Mouse (Mus musculus) kidney, postnatal 14 days (tissue): ENCODE data around the gene Bbs2.
A peak's percentile ranks its signal among the peaks of the same experiment; 100 is the strongest.
"Not testable (repeated sequence)": the region's sequence is repeated elsewhere in the genome, so short reads cannot be mapped to it uniquely, and the experiment has no call there.

ENCODE experiments used
- DNase-seq: peaks from one replicate; pipeline ENCODE4 v3.0.0; 2022; ENCODE audit warnings: mixed read lengths

Bbs2 gene

DNA sequence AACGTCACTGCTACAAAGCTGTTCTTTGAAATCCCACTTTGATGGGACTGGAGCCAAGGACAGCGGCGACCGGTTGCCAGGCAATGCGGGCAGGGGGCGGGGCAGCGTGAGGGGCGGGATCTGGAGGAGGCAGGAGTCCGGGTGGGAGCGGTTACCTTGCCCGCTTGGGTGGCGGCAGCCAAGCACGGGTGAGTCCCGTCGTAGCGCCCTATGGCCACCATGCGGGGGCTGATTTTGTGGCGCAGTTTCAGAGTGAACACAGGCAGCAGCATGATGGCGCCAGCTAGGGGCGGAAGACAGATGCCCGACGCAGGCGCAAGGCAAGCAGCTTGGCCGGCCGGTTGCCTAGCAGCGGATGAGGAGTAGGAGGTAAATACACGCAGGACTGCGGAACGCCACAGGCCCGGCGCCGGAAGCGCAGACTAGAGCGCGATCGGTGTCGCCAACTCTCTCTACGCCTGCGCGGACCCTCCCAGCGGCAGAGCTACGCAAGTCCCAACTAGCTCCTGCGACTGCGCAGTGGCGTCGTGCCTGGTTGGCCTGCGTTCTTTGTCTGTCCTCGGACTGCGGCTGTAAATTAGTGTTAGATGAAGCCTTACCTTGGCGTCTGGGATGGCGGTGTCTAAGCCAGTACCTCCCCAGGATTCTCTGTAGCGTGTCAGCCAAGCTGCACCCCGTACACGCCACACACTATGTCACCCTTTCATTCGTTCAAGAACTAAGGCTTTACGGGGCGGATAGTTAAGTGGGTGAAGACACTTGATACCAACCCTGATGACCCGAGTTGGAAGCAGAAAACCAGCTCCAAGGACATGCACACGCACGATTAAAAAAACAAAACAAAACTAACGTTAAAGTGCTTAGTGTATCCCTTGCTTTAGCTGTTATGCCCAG lies at the start of gene Bbs2:
Gene Bbs2, minus strand, starts transcription at position 848 of the 894 bp plus-strand sequence.
- peak; percentile 100 for DNase-seq

GRCm38 (mm10) chr8:94148236-94148635 lies 49.5 kb upstream of the Bbs2 start:
- no peak for DNase-seq

DNA sequence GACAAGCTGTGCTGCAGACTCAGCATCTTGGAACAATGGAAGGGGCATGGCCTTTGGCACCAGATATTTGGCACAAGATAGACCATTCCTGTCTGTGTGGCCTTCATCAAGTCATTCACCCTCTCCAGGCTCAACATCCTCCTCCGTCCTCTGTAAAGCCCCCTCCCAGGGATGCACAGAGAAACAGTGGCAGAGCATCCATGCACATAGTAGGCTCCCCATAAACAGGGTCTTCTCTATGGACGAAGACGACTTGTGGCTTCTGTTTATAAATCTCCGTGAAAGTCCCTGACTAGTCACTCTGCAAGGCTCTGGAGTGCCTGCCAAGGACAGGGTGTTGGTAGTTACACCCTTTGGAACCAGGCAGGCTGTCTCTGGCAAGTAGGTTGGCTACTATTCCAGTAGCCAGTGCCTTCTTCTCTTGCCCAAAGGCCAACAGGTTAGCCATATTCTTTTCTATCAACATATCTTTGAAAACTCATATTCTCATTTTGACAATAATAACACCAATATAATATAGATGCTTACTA lies 41.6 kb upstream of the Bbs2 start:
- no peak for DNase-seq

DNA sequence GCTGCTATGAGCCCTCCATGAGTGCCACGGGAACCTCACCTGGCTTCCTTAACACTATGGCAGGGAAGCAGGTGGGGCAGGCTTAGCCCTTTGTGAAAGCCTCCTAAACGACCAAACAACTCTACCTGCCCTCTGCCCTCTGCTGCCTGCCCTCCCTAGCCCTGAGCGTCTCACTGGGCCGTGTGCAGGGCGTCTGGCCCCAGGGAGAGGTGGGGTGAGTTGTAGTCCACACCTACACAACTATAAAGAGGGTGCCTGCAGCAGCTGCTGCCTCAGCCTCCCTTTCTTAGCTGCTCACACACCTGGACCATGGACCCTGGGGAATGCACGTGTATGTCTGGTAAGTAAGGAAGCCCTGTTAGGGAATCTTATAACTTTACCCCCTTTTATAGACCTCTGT lies 38.2 kb upstream of the Bbs2 start, which contains the start of gene Mt4:
Gene Mt4, plus strand, starts transcription at position 265 of the 400 bp plus-strand sequence.
- no peak for DNase-seq

DNA sequence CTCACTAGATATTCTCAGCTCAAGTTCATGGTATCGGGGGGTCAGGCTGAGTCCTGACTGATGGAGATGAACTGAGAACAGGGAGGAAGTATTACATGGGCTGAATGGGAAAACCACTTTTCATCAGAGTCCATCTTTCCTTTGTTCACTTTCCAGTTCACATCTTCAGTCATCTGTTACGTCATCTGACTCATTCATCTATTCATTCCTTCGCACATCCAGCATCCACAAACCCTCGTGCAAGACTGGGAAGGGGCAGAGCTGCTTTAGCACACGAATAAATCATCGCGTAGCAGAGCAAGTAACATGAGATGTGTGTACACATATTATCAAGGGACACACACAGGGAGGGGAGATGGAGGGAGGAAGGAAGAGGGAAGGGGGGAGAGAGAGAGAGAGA lies 37.5 kb upstream of the Bbs2 start:
- no peak for DNase-seq

DNA sequence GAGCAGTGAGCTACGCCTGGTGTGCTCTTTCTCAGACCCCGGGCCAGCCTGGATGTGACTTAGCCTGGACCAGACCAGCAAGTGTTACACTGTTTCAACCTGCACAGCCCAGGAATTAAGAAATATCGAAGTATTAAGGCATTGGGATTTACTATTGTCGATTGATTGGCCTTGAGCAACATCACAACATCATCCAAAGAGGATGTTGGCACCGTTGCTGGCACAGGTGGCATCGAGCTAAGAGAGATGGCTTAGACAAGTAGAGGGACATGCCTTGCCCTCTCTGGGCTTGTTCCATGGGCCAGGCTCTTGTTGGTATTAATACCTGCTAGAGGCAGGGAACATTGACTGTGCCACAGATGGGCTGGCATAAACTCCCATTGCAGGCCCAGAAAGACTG lies 36.8 kb upstream of the Bbs2 start:
- DNase-seq = no peak

DNA sequence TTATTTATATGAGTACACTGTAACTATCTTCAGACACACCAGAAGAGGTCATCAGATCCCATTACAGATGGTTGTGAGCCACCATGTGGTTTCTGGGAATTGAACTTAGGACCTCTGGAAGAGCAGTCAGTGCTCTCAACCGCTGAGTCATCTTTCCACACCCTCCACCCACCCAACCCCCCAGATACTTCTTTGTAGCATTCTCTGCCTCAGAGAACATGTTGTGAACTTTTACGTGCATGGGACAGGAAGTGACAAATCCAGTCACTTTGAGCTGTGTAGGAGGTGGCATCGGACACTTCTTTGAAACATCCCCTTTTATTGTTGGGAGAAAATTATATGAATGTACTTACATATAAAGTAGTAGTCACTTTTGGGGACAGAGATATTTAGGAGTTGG lies 35.9 kb upstream of the Bbs2 start:
- not testable (repeated sequence) for DNase-seq

- DNase-seq = no peak
Observed at GRCm38 (mm10) chr8:94132096-94132495, 33.4 kb upstream of the Bbs2 start.

- DNase-seq = no peak
Observed at GRCm38 (mm10) chr8:94130126-94130525, 31.4 kb upstream of the Bbs2 start.

- DNase-seq = no peak
Observed at GRCm38 (mm10) chr8:94129133-94129789, 30.5 kb upstream of the Bbs2 start.

DNA sequence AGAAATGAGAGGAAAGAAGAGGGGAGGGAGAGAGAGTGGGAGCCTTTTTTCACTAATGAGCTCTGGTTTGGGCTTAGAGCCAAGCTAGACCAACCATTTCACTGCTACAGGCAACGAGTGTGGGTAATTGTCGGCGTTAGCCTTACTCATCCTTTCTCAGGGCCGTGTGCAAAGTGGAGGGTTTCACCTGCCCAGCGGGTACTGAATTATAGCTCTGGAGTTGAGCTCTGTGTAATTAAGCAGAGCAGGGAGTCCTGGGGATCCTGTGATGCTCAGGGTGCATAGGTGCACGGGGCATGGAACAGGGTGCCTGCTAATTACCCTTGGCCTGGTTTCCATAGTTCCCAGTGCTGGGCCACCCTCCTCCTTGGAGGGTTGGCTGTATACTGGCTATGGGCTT lies 29.0 kb upstream of the Bbs2 start:
- DNase-seq = no peak

DNA sequence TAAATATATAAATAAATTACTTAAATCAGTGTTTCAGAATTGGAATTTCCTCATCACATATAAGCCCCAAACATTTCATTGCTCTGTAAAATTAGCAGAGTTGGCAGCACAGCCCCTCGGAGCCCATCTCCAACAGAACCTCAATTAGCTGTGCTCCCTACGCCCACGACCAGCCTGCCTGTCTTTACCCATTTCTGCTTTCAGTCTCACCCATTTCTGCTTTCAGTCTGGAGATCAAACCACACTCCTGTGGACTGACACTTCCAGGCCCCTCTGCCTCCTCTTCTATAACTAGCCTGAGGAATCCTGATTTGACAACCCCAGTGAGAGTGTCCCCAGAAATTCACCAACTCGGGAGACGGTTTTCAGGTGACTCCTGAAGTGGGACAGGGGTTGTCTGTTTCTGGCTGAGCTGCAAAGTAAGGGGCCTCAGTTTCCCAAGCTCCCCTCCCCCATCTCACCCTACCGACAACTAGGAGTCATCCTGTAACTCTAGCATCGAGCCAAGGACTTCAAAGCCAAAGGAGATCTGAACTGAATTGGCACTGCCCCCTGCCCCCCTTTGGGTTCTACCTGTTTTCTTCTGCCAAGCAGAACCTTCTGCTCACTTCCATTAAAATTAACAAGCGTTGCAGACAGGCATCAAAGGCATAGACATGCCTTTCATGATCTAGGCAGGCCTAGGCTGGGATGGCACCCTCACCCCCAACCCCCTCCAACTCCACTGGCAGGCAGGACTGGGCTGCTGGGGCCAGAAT lies 24.2 kb upstream of the Bbs2 start:
- no peak for DNase-seq

DNA sequence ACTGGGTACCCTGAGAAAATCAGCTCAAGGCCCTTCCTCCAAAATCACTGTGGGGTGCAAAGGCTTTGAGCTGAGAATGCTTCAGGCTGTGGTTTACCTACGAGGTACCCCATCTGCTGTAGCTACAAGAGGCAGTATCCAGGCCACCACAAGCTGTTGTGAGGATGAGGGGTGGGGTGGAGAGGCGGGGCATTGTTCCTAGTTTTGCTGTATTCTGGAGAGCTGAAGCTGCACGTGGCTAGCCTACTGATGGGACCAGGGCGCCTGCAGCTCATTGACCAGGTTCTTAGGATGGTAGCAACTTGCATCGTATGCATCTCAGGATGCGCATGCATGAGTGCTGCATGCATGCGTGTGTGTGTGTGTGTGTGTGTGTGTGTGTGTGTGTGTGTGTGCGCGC lies 22.9 kb upstream of the Bbs2 start:
- no peak for DNase-seq

GRCm38 (mm10) chr8:94118776-94119430 lies 20.2 kb upstream of the Bbs2 start:
- peak; percentile 13 for DNase-seq

- DNase-seq = no peak
Observed at GRCm38 (mm10) chr8:94113972-94114371, 15.2 kb upstream of the Bbs2 start.

DNA sequence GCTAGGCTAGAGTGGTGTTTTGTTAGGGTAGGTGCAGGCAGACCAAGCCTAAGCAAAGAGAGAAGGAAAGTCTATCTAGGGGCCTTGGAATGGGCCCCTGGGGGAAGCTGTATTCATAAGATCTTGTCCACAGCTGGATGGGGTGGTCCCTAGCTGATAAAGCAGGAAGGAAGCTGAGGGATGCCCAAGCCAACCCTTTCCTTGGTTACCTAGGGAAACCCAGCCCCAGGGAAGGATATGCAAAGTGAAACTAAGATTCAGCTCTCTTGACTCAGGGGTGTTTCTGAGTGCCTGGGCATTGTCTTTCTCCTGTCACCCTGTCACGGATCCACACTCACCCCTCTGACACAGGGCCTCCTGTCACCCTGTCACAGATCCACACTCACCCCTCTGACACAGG lies 14.7 kb upstream of the Bbs2 start:
- DNase-seq = no peak

- no peak for DNase-seq
Observed at GRCm38 (mm10) chr8:94110526-94111177, 11.9 kb upstream of the Bbs2 start.

- no peak for DNase-seq
Observed at GRCm38 (mm10) chr8:94109835-94110234, 11.1 kb upstream of the Bbs2 start.

DNA sequence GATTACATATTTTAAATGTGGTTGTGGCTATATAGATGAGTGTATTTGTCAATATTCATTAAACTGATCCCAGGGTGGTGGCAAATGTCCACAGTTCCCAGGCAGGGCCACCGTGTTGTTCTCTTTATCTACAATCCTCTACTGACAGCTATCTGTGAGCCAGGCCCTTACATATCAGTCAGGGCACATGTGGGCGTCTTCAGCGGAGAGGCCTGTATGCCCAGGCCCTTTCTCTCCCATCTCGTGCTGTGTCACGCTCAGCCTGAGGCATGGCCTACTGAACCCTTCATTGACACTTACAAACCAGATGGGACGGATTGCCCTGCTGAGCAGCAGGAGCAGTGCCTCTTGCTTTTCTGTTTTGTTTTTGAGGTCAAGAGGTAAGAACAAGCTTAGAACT lies 10.7 kb upstream of the Bbs2 start:
- no peak for DNase-seq

GRCm38 (mm10) chr8:94107871-94108270 lies 9.1 kb upstream of the Bbs2 start:
- DNase-seq = peak; percentile 41

GRCm38 (mm10) chr8:94104146-94104545 lies 5.4 kb upstream of the Bbs2 start:
- peak; percentile 14 for DNase-seq

DNA sequence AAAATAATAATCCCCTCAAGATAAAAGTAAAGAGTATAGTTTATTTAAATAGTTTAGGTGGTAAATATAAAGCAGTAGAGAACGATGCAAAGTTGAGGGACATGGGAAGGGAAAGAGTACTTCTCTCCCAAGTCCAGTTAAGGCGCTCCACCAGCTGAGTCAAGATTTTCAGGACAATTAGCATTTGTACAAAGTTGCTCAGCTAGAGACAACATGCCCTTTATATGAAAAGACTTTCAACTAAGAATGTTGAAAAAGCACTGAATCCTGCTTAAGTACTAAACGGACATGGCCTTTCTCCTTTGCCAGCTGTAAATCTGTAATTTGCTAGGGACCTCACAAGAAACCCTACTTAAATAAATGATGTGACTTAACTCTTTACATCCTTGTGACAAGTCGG lies 268 bp upstream of the Bbs2 start:
- DNase-seq = peak; percentile 2
